Mouse (Mus musculus) small intestine, adult 2 months (tissue): ENCODE data around the gene Sgsm1.

Experiments
- CTCF ChIP-seq: fragments of 200-500 bp; IDR thresholded peaks from 2 replicates; pipeline ENCODE4 v1.5.1; 2012; ENCODE audit warnings: low read depth, mild to moderate bottlenecking, control low read depth, inconsistent platforms, low read length, moderate library complexity, mixed read lengths; ENCODE audit not compliant: insufficient replicate concordance, insufficient read length; ENCODE audit errors: extremely low read depth
- POLR2A ChIP-seq: fragments of 200-500 bp; IDR thresholded peaks from 2 replicates; pipeline ENCODE4 v1.6.1; 2012; ENCODE audit warnings: low read depth, mild to moderate bottlenecking, control low read depth, inconsistent platforms, low read length, moderate library complexity

GRCm38 (mm10) chr5:113292179-113292578 lies 18.4 kb downstream of the Sgsm1 start:
- TF ChIP-seq POLR2A (no peak), CTCF (no peak)
